Mouse (Mus musculus) heart, embryonic 14.5 days (tissue): ENCODE measurements at regions not wholly inside any gene's neighbourhood (a gene's known extent, or its start where the extent isn't known, plus 50 kb on each side); places are given as distances from the start of the nearest gene placed in this dataset.

Experiments used
- ATAC-seq: fragments of 200-750 bp; cut with Nextera tagmentation; 2 replicates; pipeline ENCODE4 v1.8.0; 2017; ENCODE audit warnings: low read depth, moderate TSS enrichment; ENCODE audit not compliant: insufficient number of reproducible peaks, insufficient read depth, low FRiP score
- H3K27ac ChIP-seq, 2 experiments: fragments of 200-500 bp in 1 of 2; fragments of 300-500 bp in 1 of 2; sonication (generic) in 1 of 2; replicated peaks in 1 of 2; 2 replicates each; pipeline ENCODE4 v1.5.1; 2012 to 2014; ENCODE audit warnings: low read depth in 2 of 2, low read length in 2 of 2, control low read depth in 1 of 2, mild to moderate bottlenecking in 1 of 2, mixed read lengths in 1 of 2; ENCODE audit not compliant: control insufficient read depth in 1 of 2, insufficient read depth in 1 of 2
- H3K27me3 ChIP-seq: fragments of 300-500 bp; sonication (generic); 2 replicates; pipeline ENCODE4 v1.6.1; 2014; ENCODE audit warnings: mild to moderate bottlenecking, low read length, control low read depth; ENCODE audit not compliant: control insufficient read depth, insufficient read depth
- H3K36me3 ChIP-seq: fragments of 300-500 bp; sonication (generic); 2 replicates; pipeline ENCODE4 v1.6.1; 2014; ENCODE audit warnings: mild to moderate bottlenecking, control low read depth, low read length, mixed read lengths; ENCODE audit not compliant: control insufficient read depth, insufficient read depth
- H3K4me1 ChIP-seq, 2 experiments: fragments of 200-500 bp in 1 of 2; fragments of 300-500 bp in 1 of 2; sonication (generic) in 1 of 2; 2 replicates each; pipeline ENCODE4 v1.6.1; 2012 to 2014; ENCODE audit warnings: low read length in 2 of 2, control low read depth in 1 of 2, mixed read lengths in 1 of 2; ENCODE audit not compliant: control insufficient read depth in 2 of 2, insufficient read depth in 2 of 2
- H3K4me2 ChIP-seq: fragments of 300-500 bp; sonication (generic); 2 replicates; pipeline ENCODE4 v1.6.1; 2014; ENCODE audit warnings: mild to moderate bottlenecking, low read length
- H3K4me3 ChIP-seq, 2 experiments: fragments of 200-500 bp in 1 of 2; fragments of 300-500 bp in 1 of 2; sonication (generic) in 1 of 2; 2 replicates each; pipeline ENCODE4 v1.5.1; 2012 to 2014; ENCODE audit warnings: low read length in 2 of 2, mild to moderate bottlenecking in 2 of 2, control low read depth in 1 of 2, low read depth in 1 of 2, moderate library complexity in 1 of 2; ENCODE audit not compliant: control insufficient read depth in 1 of 2, insufficient read depth in 1 of 2
- H3K9ac ChIP-seq: fragments of 300-500 bp; sonication (generic); 2 replicates; pipeline ENCODE4 v1.6.1; 2014; ENCODE audit warnings: mild to moderate bottlenecking, low read length
- H3K9me3 ChIP-seq: fragments of 300-500 bp; sonication (generic); 2 replicates; pipeline ENCODE4 v1.6.1; 2016; ENCODE audit warnings: low read length, control low read depth; ENCODE audit not compliant: control insufficient read depth
- WGBS: fragments of 180-500 bp; shearing (Covaris S2); extraction: QIAGEN DNeasy Blood & Tissue Kit; methylation state at CpG from one replicate; pipeline ENCODE4 v1.1.7; 2014; 5-methylcytosine and 5-hydroxymethylcytosine counted together

- Histone ChIP-seq H3K9ac (no peak overlapping the region), H3K36me3 (no peaks in the 10 kb centered on the region), H3K4me1 (no peaks in the 10 kb centered on the region), H3K4me2 (no peak overlapping the region), H3K9me3 (no peaks in the 10 kb centered on the region), H3K27me3 (no peaks in the 10 kb centered on the region), H3K4me3 (no peak overlapping the region), H3K27ac (no peak overlapping the region)
- ATAC-seq: no peak
- WGBS: 23% methylated on average over 4 of the region's 4 CpGs
These were observed 423.1 kb upstream of the Smarca2 start for GRCm38 (mm10) chr19:26181774-26182173.

- H3K9me3 ChIP-seq: no peaks in the 10 kb centered on the region
- no peak overlapping the region for H3K4me3 ChIP-seq
- WGBS: 82% methylated on average over 7 of the region's 7 CpGs
- H3K4me1 ChIP-seq: no peaks in the 10 kb centered on the region
- H3K4me2 ChIP-seq: no peak overlapping the region
- H3K36me3 ChIP-seq: no peaks in the 10 kb centered on the region
- H3K27ac ChIP-seq: no peak overlapping the region
- no peak for ATAC-seq
- H3K9ac ChIP-seq: no peak overlapping the region
- no peaks in the 10 kb centered on the region for H3K27me3 ChIP-seq
These were observed 419.8 kb upstream of the Smarca2 start for GRCm38 (mm10) chr19:26185012-26185411.

- no peak overlapping the region for H3K27ac ChIP-seq
- no peak overlapping the region for H3K4me3 ChIP-seq
- H3K9ac ChIP-seq: no peak overlapping the region
- H3K9me3 ChIP-seq: no peaks in the 10 kb centered on the region
- no peak for ATAC-seq
- H3K4me2 ChIP-seq: no peak overlapping the region
- no peaks in the 10 kb centered on the region for H3K36me3 ChIP-seq
- H3K4me1 ChIP-seq: no peaks in the 10 kb centered on the region
- no peaks in the 10 kb centered on the region for H3K27me3 ChIP-seq
- WGBS: 73% methylated on average over 1 of the region's 1 CpGs
These were observed 414.0 kb upstream of the Smarca2 start for GRCm38 (mm10) chr19:26190803-26191202.

GRCm38 (mm10) chr19:26193664-26194063 lies 411.2 kb upstream of the Smarca2 start:
- 53% methylated on average over 1 of the region's 1 CpGs for WGBS
- no peaks in the 10 kb centered on the region for H3K9me3 ChIP-seq
- no peak for ATAC-seq
- no peaks in the 10 kb centered on the region for H3K27me3 ChIP-seq
- no peak overlapping the region for H3K27ac ChIP-seq
- no peak overlapping the region for H3K4me2 ChIP-seq
- no peaks in the 10 kb centered on the region for H3K36me3 ChIP-seq
- no peak overlapping the region for H3K4me3 ChIP-seq
- no peak overlapping the region for H3K9ac ChIP-seq
- H3K4me1 ChIP-seq: no peaks in the 10 kb centered on the region

GRCm38 (mm10) chr19:26208760-26209159 lies 396.1 kb upstream of the Smarca2 start:
- ATAC-seq: no peak
- Histone ChIP-seq H3K4me1 (no peaks in the 10 kb centered on the region), H3K36me3 (no peaks in the 10 kb centered on the region), H3K4me2 (no peak overlapping the region), H3K9me3 (no peaks in the 10 kb centered on the region), H3K27me3 (no peaks in the 10 kb centered on the region), H3K27ac (no peak overlapping the region), H3K9ac (no peak overlapping the region), H3K4me3 (no peak overlapping the region)
- 66% methylated on average over 1 of the region's 1 CpGs for WGBS

GRCm38 (mm10) chr19:26234539-26234938 lies 370.3 kb upstream of the Smarca2 start:
- ATAC-seq: no peak
- no peaks in the 10 kb centered on the region for H3K36me3 ChIP-seq
- no peak overlapping the region for H3K27ac ChIP-seq
- WGBS: 63% methylated on average over 4 of the region's 4 CpGs
- no peak overlapping the region for H3K4me2 ChIP-seq
- H3K4me3 ChIP-seq: no peak overlapping the region
- H3K27me3 ChIP-seq: no peaks in the 10 kb centered on the region
- H3K4me1 ChIP-seq: no peaks in the 10 kb centered on the region
- no peak overlapping the region for H3K9ac ChIP-seq
- H3K9me3 ChIP-seq: no peaks in the 10 kb centered on the region

- no peak overlapping the region for H3K4me2 ChIP-seq
- H3K9me3 ChIP-seq: no peaks in the 10 kb centered on the region
- H3K4me3 ChIP-seq: no peak overlapping the region
- H3K4me1 ChIP-seq: no peaks in the 10 kb centered on the region
- no peak for ATAC-seq
- no peaks in the 10 kb centered on the region for H3K27me3 ChIP-seq
- no peak overlapping the region for H3K27ac ChIP-seq
- H3K9ac ChIP-seq: no peak overlapping the region
- WGBS: 67% methylated on average over 6 of the region's 6 CpGs
- H3K36me3 ChIP-seq: no peaks in the 10 kb centered on the region
These were observed 360.8 kb upstream of the Smarca2 start for GRCm38 (mm10) chr19:26244067-26244466.

GRCm38 (mm10) chr19:26249751-26250150 lies 355.1 kb upstream of the Smarca2 start:
- ATAC-seq: no peak
- WGBS: 76% methylated on average over 6 of the region's 6 CpGs
- Histone ChIP-seq H3K4me3 (no peak overlapping the region), H3K4me1 (no peaks in the 10 kb centered on the region), H3K36me3 (no peaks in the 10 kb centered on the region), H3K9me3 (no peaks in the 10 kb centered on the region), H3K9ac (no peak overlapping the region), H3K4me2 (no peak overlapping the region), H3K27me3 (no peaks in the 10 kb centered on the region), H3K27ac (no peak overlapping the region)
